Mouse (Mus musculus) stomach, embryonic 15.5 days (tissue): ENCODE measurements around the gene Thoc5. TPM values are rescaled to one million over a fixed set of nuclear protein-coding genes. Genes with fewer than 3 reads are reported as not detected.

Source experiments
- ATAC-seq: fragments of 200-750 bp; cut with Nextera tagmentation; 2 replicates; pipeline ENCODE4 v1.8.0; 2017; ENCODE audit warnings: low read depth, moderate number of reproducible peaks, moderate TSS enrichment; ENCODE audit not compliant: insufficient read depth, low FRiP score
- H3K27ac ChIP-seq: fragments of 300-500 bp; sonication (generic); 2 replicates; pipeline ENCODE4 v1.5.1; 2015; ENCODE audit warnings: mild to moderate bottlenecking, inconsistent platforms
- H3K27me3 ChIP-seq: fragments of 300-500 bp; sonication (generic); replicated peaks from 2 replicates; pipeline ENCODE4 v1.6.1; 2015; ENCODE audit warnings: inconsistent platforms
- H3K36me3 ChIP-seq: fragments of 300-500 bp; sonication (generic); 2 replicates; pipeline ENCODE4 v1.6.1; 2015; ENCODE audit warnings: inconsistent platforms
- H3K4me1 ChIP-seq: fragments of 300-500 bp; sonication (generic); 2 replicates; pipeline ENCODE4 v1.6.1; 2015; ENCODE audit warnings: inconsistent platforms
- H3K4me2 ChIP-seq: fragments of 300-500 bp; sonication (generic); 2 replicates; pipeline ENCODE4 v1.6.1; 2015; ENCODE audit warnings: mild to moderate bottlenecking, inconsistent platforms
- H3K4me3 ChIP-seq: fragments of 300-500 bp; sonication (generic); replicated peaks from 2 replicates; pipeline ENCODE4 v1.5.1; 2015; ENCODE audit warnings: inconsistent platforms
- H3K9ac ChIP-seq: fragments of 300-500 bp; sonication (generic); 2 replicates; pipeline ENCODE4 v1.6.1; 2015; ENCODE audit warnings: inconsistent platforms
- H3K9me3 ChIP-seq: fragments of 300-500 bp; sonication (generic); 2 replicates; pipeline ENCODE4 v1.6.1; 2016; ENCODE audit warnings: inconsistent platforms
- WGBS: fragments of 180-500 bp; shearing (Covaris S2); methylation state at CpG from one replicate; pipeline ENCODE4 v1.1.7; 2015; 5-methylcytosine and 5-hydroxymethylcytosine counted together
- polyA plus RNA-seq: library from polyadenylated mRNA; unstranded; fragments of >200 nt; fragmentation: Nextera tagmentation; extraction: Ambion mirVana; gene quantifications from 2 replicates; pipeline ENCODE4 v1.2.1, GENCODE M21; 2015

Gene Thoc5
- polyA plus RNA-seq, 1 experiment from 2014 or later, result 30.4 TPM

DNA sequence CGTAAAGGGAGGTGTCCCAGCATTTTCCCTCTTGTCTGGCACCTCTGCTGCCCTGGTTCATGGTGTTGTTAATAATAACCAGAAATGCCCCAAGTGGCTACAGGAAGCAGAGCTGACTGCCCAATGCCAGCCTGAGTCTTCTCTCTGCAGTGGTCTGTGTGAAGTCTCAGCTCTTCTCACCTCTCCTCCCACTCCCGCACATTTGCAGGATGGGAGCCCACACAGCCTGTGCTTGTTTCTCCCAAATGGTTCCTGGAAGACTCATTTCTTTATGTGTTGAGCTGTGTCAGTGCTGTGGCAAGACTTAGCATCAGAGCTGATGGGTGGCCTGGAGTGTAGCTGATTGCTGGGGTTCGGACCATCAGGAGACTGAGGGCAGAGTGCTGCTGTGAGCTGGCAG is 32.1 kb downstream of the Thoc5 start:
- 81% methylated on average over 3 of the region's 3 CpGs for WGBS
- Histone ChIP-seq H3K9me3 (no peaks in the 10 kb centered on the region), H3K4me2 (no peak overlapping the region), H3K4me1 (peaks cover 14% of the 10 kb centered on the region), H3K27ac (no peak overlapping the region), H3K27me3 (no peaks in the 10 kb centered on the region), H3K36me3 (peaks cover 31% of the 10 kb centered on the region), H3K9ac (no peak overlapping the region), H3K4me3 (no peak overlapping the region)
- no peak for ATAC-seq

DNA sequence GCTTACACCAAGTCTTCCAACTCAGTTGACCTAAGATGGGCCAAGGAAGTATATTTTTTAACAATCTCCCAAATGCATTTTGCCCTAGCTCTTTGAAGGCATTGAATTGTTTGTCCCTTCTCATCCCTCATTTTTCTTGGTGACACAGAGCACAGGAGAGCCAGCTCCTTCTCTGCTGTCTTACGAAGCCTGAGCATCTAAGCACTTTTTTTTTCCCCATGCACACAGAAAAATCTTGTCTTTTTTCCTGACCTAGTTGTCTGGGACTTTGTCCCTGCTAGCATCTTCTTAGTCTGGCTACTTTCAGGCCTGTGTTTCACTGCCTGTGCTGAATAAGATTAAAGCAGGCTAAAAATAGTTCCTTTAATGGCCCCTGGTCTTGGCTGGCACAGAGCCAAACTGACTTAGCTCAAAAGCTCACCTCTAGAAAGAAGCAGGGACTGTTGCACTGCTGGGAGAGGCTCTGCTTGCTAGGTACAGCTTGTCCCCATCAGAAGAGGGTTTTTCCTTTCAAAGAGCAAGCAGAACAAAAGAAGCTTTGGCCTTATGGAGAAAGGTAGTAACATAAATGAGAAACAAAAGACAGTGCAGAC is 36.0 kb downstream of the Thoc5 start:
- peak; percentile 47; the same call in 1 of the 2 replicates for ATAC-seq
- H3K27ac ChIP-seq, result peak overlapping the region; percentile 57; the same call in 1 of the 2 replicates
- H3K36me3 ChIP-seq, result peaks cover 11% of the 10 kb centered on the region; the same call in 1 of the 2 replicates
- peaks cover 14% of the 10 kb centered on the region for H3K4me1 ChIP-seq
- H3K4me2 ChIP-seq, result no peak overlapping the region
- H3K27me3 ChIP-seq, result no peaks in the 10 kb centered on the region
- WGBS, result 33% methylated on average over 1 of the region's 1 CpGs
- no peaks in the 10 kb centered on the region for H3K9me3 ChIP-seq
- H3K9ac ChIP-seq, result no peak overlapping the region
- no peak overlapping the region for H3K4me3 ChIP-seq

GRCm38 (mm10) chr11:4936243-4936642 is 41.1 kb downstream of the Thoc5 start:
- H3K9me3 ChIP-seq, result no peaks in the 10 kb centered on the region
- peaks cover 5% of the 10 kb centered on the region; the same call in 1 of the 2 replicates for H3K4me1 ChIP-seq
- no peaks in the 10 kb centered on the region for H3K36me3 ChIP-seq
- no peak overlapping the region for H3K27ac ChIP-seq
- no peaks in the 10 kb centered on the region for H3K27me3 ChIP-seq
- WGBS, result 83% methylated on average over 5 of the region's 5 CpGs
- ATAC-seq, result no peak
- no peak overlapping the region for H3K4me2 ChIP-seq
- no peak overlapping the region for H3K9ac ChIP-seq
- H3K4me3 ChIP-seq, result no peak overlapping the region

DNA sequence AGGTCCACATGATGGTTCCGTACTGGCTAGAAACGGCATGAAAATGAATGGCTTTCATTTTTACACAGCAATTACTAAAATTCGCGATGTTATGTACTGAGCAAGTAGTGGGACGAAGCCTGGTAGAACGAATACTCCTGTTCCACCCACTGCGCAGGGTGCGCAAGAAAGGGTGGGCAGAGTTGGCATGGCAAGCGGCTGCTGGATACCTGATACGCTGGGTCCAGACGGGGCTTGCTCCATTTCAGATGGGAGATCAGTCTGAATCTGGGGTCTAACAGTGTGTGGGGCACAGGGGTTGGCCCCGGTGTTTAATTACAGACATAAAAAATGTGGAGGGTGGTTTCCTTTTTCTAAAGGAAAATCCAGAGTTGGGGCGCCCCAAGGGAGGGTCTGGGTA is 51.4 kb downstream of the Thoc5 start:
- Histone ChIP-seq H3K36me3 (no peaks in the 10 kb centered on the region), H3K9me3 (no peaks in the 10 kb centered on the region), H3K4me3 (peak overlapping the region; percentile 46), H3K9ac (no peak overlapping the region), H3K27me3 (peaks cover 64% of the 10 kb centered on the region), H3K4me2 (peak overlapping the region; percentile 85), H3K4me1 (peaks cover 7% of the 10 kb centered on the region), H3K27ac (no peak overlapping the region)
- no peak for ATAC-seq
- WGBS, result 47% methylated on average over 13 of the region's 13 CpGs

DNA sequence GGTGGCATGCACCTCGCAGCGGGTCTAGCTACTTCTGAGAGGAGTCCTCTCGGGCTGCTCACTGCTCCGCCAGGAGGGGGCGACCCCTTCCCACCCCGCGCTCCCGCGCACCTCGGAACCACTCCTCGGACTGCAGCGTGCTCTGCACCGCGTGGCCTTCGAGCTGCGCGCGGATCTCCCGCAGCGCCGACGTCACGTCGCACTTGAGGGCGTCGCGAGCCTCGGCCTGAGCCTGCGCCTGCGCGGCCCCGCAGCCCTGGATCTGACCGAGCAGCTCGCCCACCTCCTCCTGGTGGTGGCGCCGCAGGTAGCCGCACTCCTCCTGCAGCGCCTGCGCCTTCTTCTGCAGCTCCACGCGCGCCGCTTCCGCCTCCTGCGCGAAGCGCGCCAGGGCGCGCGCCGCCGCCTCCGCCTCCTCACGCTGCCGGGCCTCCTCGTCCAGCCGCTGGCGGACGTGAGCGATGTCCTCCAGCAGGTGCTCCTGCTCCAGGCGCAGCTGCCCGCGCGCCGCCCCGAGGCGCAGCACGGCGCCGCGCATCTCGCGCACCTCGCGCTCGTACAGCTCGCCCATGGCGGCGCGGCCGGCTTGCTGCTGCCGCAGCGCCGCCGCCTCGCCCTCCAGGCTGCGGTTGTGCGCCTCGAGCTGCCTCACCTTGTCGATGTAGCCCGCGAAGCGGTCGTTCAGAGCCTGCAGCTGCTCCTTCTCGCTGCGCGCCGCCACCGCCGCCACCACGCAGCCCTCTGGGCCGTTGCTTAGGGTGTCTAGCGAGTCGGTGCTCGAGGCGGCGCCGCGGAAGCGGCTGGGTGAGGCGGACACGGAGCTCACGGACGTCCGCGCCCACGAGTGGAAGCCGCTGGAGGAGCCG is 52.1 kb downstream of the Thoc5 start:
- peak; percentile 69 for ATAC-seq

GRCm38 (mm10) chr11:4947813-4948174 is 52.7 kb downstream of the Thoc5 start, which contains the start of gene Nefh:
TSS of gene Nefh (minus strand) at chr11:4948064.
- H3K9me3 ChIP-seq, result no peaks in the 10 kb centered on the region
- no peak; the same call in 1 of the 2 replicates for ATAC-seq
- peaks cover 75% of the 10 kb centered on the region for H3K27me3 ChIP-seq
- peak within 1 kb of the TSS; percentile 85 for H3K4me2 ChIP-seq
- H3K4me3 ChIP-seq, result peak within 1 kb of the TSS; percentile 46
- no peak within 1 kb of the TSS for H3K9ac ChIP-seq
- WGBS, result under 1% methylated on average over 40 of the region's 41 CpGs
- peaks cover 7% of the 10 kb centered on the region for H3K4me1 ChIP-seq
- H3K27ac ChIP-seq, result no peak within 1 kb of the TSS
- H3K36me3 ChIP-seq, result no peaks in the 10 kb centered on the region

More for the DNA sequence above, 52.1 kb downstream of the Thoc5 start:
- under 1% methylated on average over 119 of the region's 120 CpGs for WGBS
- Histone ChIP-seq H3K4me1 (peaks cover 7% of the 10 kb centered on the region), H3K4me3 (peak overlapping the region; percentile 46), H3K4me2 (peak overlapping the region; percentile 85), H3K9me3 (no peaks in the 10 kb centered on the region), H3K27ac (no peak overlapping the region), H3K36me3 (no peaks in the 10 kb centered on the region), H3K9ac (no peak overlapping the region), H3K27me3 (peaks cover 69% of the 10 kb centered on the region)

GRCm38 (mm10) chr11:4948792-4949191 is 53.7 kb downstream of the Thoc5 start:
- Histone ChIP-seq H3K4me2 (no peak overlapping the region), H3K4me3 (no peak overlapping the region), H3K4me1 (peaks cover 7% of the 10 kb centered on the region), H3K36me3 (no peaks in the 10 kb centered on the region), H3K9ac (no peak overlapping the region), H3K9me3 (no peaks in the 10 kb centered on the region), H3K27me3 (peaks cover 85% of the 10 kb centered on the region), H3K27ac (no peak overlapping the region)
- 36% methylated on average over 8 of the region's 8 CpGs for WGBS
- ATAC-seq, result no peak

GRCm38 (mm10) chr11:4949256-4950044 is 54.3 kb downstream of the Thoc5 start:
- Histone ChIP-seq H3K4me1 (peaks cover 7% of the 10 kb centered on the region), H3K4me3 (no peak overlapping the region), H3K36me3 (no peaks in the 10 kb centered on the region), H3K27me3 (peaks cover 90% of the 10 kb centered on the region), H3K27ac (no peak overlapping the region), H3K9ac (no peak overlapping the region), H3K4me2 (no peak overlapping the region), H3K9me3 (no peaks in the 10 kb centered on the region)
- 6% methylated on average over 23 of the region's 23 CpGs for WGBS
- ATAC-seq, result no peak

GRCm38 (mm10) chr11:4953401-4953800 is 58.3 kb downstream of the Thoc5 start:
- H3K9ac ChIP-seq, result no peak overlapping the region
- peaks cover 52% of the 10 kb centered on the region for H3K27me3 ChIP-seq
- H3K4me2 ChIP-seq, result no peak overlapping the region
- H3K4me1 ChIP-seq, result no peaks in the 10 kb centered on the region
- no peak overlapping the region for H3K27ac ChIP-seq
- no peak for ATAC-seq
- no peaks in the 10 kb centered on the region for H3K9me3 ChIP-seq
- WGBS, result 5% methylated on average over 6 of the region's 6 CpGs
- H3K4me3 ChIP-seq, result no peak overlapping the region
- no peaks in the 10 kb centered on the region for H3K36me3 ChIP-seq

DNA sequence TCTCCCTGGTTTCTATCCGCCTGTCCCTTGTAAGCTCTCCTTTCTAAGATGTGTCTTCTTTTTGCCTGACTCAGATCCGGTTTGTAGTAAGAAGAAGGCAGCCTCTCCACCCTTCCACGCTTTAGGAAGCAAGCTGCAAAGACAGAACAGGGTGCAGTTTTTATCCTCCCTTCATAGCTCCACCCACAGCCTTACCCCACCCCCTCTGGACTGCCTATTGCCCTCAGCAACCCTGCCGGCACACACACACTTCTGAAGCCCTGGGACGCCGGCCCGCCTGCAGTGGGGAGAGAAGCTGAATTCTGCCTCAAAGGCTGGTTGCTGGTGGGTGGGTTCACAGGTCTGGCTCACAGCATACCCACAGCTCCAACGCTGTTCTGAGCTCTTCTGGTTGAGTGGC is 58.8 kb downstream of the Thoc5 start:
- H3K9ac ChIP-seq, result no peak overlapping the region
- no peak for ATAC-seq
- WGBS, result under 1% methylated on average over 8 of the region's 8 CpGs

GRCm38 (mm10) chr11:4963099-4963808 is 68.1 kb downstream of the Thoc5 start:
- Histone ChIP-seq H3K36me3 (no peaks in the 10 kb centered on the region), H3K4me1 (no peaks in the 10 kb centered on the region), H3K4me3 (no peak overlapping the region), H3K9ac (no peak overlapping the region), H3K27me3 (no peaks in the 10 kb centered on the region), H3K9me3 (no peaks in the 10 kb centered on the region), H3K4me2 (no peak overlapping the region), H3K27ac (no peak overlapping the region)
- ATAC-seq, result no peak
- WGBS, result 48% methylated on average over 6 of the region's 6 CpGs

More for the DNA sequence above, 58.8 kb downstream of the Thoc5 start:
- H3K4me1 ChIP-seq, result no peaks in the 10 kb centered on the region
- no peak overlapping the region for H3K4me3 ChIP-seq
- H3K36me3 ChIP-seq, result no peaks in the 10 kb centered on the region
- H3K4me2 ChIP-seq, result no peak overlapping the region
- H3K9me3 ChIP-seq, result no peaks in the 10 kb centered on the region
- H3K27ac ChIP-seq, result no peak overlapping the region
- peaks cover 47% of the 10 kb centered on the region for H3K27me3 ChIP-seq
